Mouse (Mus musculus) C2C12 (cell line): Measurements from ENCODE around the gene Cab39l. TPM values are rescaled to one million over a fixed set of nuclear protein-coding genes. Genes with fewer than 3 reads are reported as not detected.

Experiments
- H3K27me3 ChIP-seq: one replicate; pipeline ENCODE4 v1.6.1; 2011; ENCODE audit not compliant: control insufficient read depth, insufficient read depth, insufficient read length
- H3K36me3 ChIP-seq: one replicate; pipeline ENCODE4 v1.6.1; 2011; ENCODE audit not compliant: control insufficient read depth, insufficient read depth
- H3K4me3 ChIP-seq: one replicate; pipeline ENCODE4 v1.5.1; 2011; ENCODE audit warnings: mild to moderate bottlenecking, control low read depth; ENCODE audit not compliant: poor library complexity, insufficient read depth, severe bottlenecking
- H3K79me2 ChIP-seq: one replicate; pipeline ENCODE4 v1.6.1; 2011; ENCODE audit not compliant: control insufficient read depth, insufficient read depth
- H3K79me3 ChIP-seq: one replicate; pipeline ENCODE4 v1.6.1; 2011; ENCODE audit warnings: low read depth, control low read depth
- H3ac ChIP-seq: one replicate; pipeline ENCODE3; 2011; ENCODE audit warnings: low read depth; ENCODE audit not compliant: control insufficient read depth, insufficient read length
- CEBPB ChIP-seq: IDR thresholded peaks from one replicate; pipeline ENCODE4 v1.6.1; 2011; ENCODE audit warnings: low read depth, mild to moderate bottlenecking, control low read depth, moderate library complexity
- CTCF ChIP-seq: IDR thresholded peaks from one replicate; pipeline ENCODE4 v1.5.1; 2011; ENCODE audit not compliant: control insufficient read depth, insufficient read depth, insufficient read length
- FOSL1 ChIP-seq: IDR thresholded peaks from one replicate; pipeline ENCODE4 v1.8.0; 2011; ENCODE audit warnings: mild to moderate bottlenecking, low read length; ENCODE audit not compliant: poor library complexity, insufficient read depth, severe bottlenecking
- MAX ChIP-seq: IDR thresholded peaks from one replicate; pipeline ENCODE4 v1.6.1; 2011; ENCODE audit warnings: mild to moderate bottlenecking, control low read depth
- MYOD1 ChIP-seq: IDR thresholded peaks from one replicate; pipeline ENCODE4 v1.6.1; 2011; ENCODE audit warnings: low read depth; ENCODE audit not compliant: control insufficient read depth, insufficient read length
- MYOG ChIP-seq: IDR thresholded peaks from one replicate; pipeline ENCODE4 v1.6.1; 2011; ENCODE audit not compliant: control insufficient read depth, insufficient read length; ENCODE audit errors: extremely low read depth
- USF1 ChIP-seq: IDR thresholded peaks from one replicate; pipeline ENCODE4 v1.6.1; 2011; ENCODE audit warnings: low read depth, mild to moderate bottlenecking, control low read depth, moderate library complexity
- polyA plus RNA-seq: library from polyadenylated mRNA; unstranded; fragments of >200 nt; fragmentation: generic; extraction: Trizol; gene quantifications from one replicate; pipeline ENCODE4 v1.2.1, GENCODE M21; 2012; ENCODE audit warnings: missing spikeins

Gene Cab39l
- polyA plus RNA-seq, 1 experiment: 10.9 TPM

- no peak overlapping the region for H3K4me3 ChIP-seq
- H3ac ChIP-seq: no peak overlapping the region
- no peak for TF ChIP-seq MAX
- TF ChIP-seq USF1: no peak
- no peak for TF ChIP-seq CTCF
- TF ChIP-seq FOSL1: no peak
- TF ChIP-seq MYOD1: no peak
- no peak for TF ChIP-seq MYOG
- TF ChIP-seq CEBPB: no peak
- H3K36me3 ChIP-seq: peaks cover 27% of the 10 kb centered on the region
- H3K79me2 ChIP-seq: no peaks in the 10 kb centered on the region
- no peaks in the 10 kb centered on the region for H3K79me3 ChIP-seq
- no peaks in the 10 kb centered on the region for H3K27me3 ChIP-seq
These were observed 17.7 kb upstream of the Cab39l start for GRCm38 (mm10) chr14:59422912-59423663.

DNA sequence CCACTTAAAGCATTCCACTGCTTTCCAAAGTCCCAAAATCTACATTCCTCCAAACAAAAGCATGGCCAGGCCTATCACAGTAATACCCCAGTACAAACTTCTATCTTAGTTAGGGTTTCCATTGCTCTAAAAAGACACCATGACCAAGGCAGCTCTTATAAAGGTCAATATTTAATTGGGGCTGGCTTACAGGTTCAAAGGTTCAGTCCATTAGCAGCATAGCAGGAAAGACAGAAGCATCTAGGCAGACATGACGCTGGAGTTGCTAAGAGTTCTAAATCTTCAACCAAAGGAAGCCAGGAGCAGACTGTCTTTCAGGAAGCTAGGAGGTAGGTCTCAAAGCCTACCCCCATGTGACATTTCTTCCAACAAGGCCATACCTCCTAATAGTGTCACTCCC, 10.2 kb upstream of the Cab39l start:
- H3K79me2 ChIP-seq: no peaks in the 10 kb centered on the region
- no peak for TF ChIP-seq FOSL1
- no peak for TF ChIP-seq MYOD1
- no peak for TF ChIP-seq USF1
- TF ChIP-seq CTCF: no peak
- TF ChIP-seq MYOG: no peak
- no peak for TF ChIP-seq MAX
- TF ChIP-seq CEBPB: no peak
- no peaks in the 10 kb centered on the region for H3K36me3 ChIP-seq
- no peak overlapping the region for H3ac ChIP-seq
- no peaks in the 10 kb centered on the region for H3K27me3 ChIP-seq
- no peaks in the 10 kb centered on the region for H3K79me3 ChIP-seq
- H3K4me3 ChIP-seq: no peak overlapping the region

DNA sequence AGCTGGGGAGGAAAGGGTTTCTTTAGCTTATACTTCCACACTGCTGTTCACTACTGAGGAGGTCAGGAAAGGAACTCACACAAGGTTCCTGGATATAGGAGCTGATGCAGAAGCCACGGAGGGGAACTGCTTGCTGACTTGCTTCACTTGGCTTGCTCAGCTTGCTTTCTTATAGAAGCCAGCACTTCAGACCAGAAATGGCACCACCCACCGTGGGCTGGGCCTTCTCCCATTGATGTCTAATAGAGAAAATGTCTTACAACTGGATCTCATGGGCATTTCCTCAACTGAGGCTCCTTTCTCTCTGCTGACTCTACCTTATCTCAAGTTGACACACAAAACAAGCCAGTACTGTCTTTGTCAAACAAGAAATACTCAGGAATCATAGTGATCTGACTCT, 6.9 kb upstream of the Cab39l start:
- peaks cover 7% of the 10 kb centered on the region for H3K79me2 ChIP-seq
- H3K4me3 ChIP-seq: no peak overlapping the region
- H3K79me3 ChIP-seq: peaks cover 4% of the 10 kb centered on the region
- TF ChIP-seq CEBPB (no peak), USF1 (no peak), CTCF (no peak), MYOD1 (no peak), MAX (no peak), MYOG (no peak), FOSL1 (no peak)
- no peak overlapping the region for H3ac ChIP-seq
- H3K27me3 ChIP-seq: no peaks in the 10 kb centered on the region
- peaks cover 10% of the 10 kb centered on the region for H3K36me3 ChIP-seq

- Histone ChIP-seq H3ac (no peak overlapping the region), H3K79me3 (peaks cover 17% of the 10 kb centered on the region), H3K79me2 (peaks cover 20% of the 10 kb centered on the region), H3K36me3 (peaks cover 10% of the 10 kb centered on the region), H3K27me3 (no peaks in the 10 kb centered on the region), H3K4me3 (no peak overlapping the region)
- no peak for TF ChIP-seq USF1
- no peak for TF ChIP-seq CTCF
- TF ChIP-seq CEBPB: no peak
- no peak for TF ChIP-seq FOSL1
- no peak for TF ChIP-seq MYOG
- TF ChIP-seq MAX: no peak
- no peak for TF ChIP-seq MYOD1
These were observed 5.6 kb upstream of the Cab39l start for GRCm38 (mm10) chr14:59435206-59435605.

GRCm38 (mm10) chr14:59437398-59437797, 3.4 kb upstream of the Cab39l start:
- Histone ChIP-seq H3ac (no peak overlapping the region), H3K36me3 (peaks cover 10% of the 10 kb centered on the region), H3K4me3 (no peak overlapping the region), H3K79me3 (peaks cover 23% of the 10 kb centered on the region), H3K27me3 (no peaks in the 10 kb centered on the region), H3K79me2 (peaks cover 37% of the 10 kb centered on the region)
- TF ChIP-seq MAX (no peak), CEBPB (no peak), FOSL1 (no peak), MYOD1 (no peak), MYOG (no peak), USF1 (no peak), CTCF (no peak)
